Mouse (Mus musculus) liver, adult 2 months (tissue): Measurements from ENCODE around the gene Bcas2. TPM values are rescaled to one million over a fixed set of nuclear protein-coding genes. Genes with fewer than 3 reads are reported as not detected.
"Not testable (repeated sequence)": the region's sequence is repeated elsewhere in the genome, so short reads cannot be mapped to it uniquely, and the experiment has no call there.

Experiments used
- DNase-seq: peaks from one replicate; pipeline ENCODE4 v3.0.0-alpha.2; 2011; ENCODE audit warnings: low read depth, low spot score; ENCODE audit errors: extremely low read depth
- H3K27ac ChIP-seq: fragments of 200-500 bp; replicated peaks from 2 replicates; pipeline ENCODE4 v1.5.1; 2012; ENCODE audit warnings: low read depth, mild to moderate bottlenecking, control low read depth, inconsistent platforms, low read length; ENCODE audit not compliant: insufficient read depth
- H3K27me3 ChIP-seq: fragments of 200-500 bp; 2 replicates; pipeline ENCODE4 v1.6.1; 2012; ENCODE audit warnings: mild to moderate bottlenecking, moderate library complexity, low read length, inconsistent platforms; ENCODE audit not compliant: control insufficient read depth, insufficient read depth
- H3K36me3 ChIP-seq: fragments of 200-500 bp; 2 replicates; pipeline ENCODE4 v1.6.1; 2012; ENCODE audit warnings: low read length, inconsistent platforms; ENCODE audit not compliant: control insufficient read depth, insufficient read depth
- H3K4me1 ChIP-seq: fragments of 200-500 bp; 2 replicates; pipeline ENCODE4 v1.6.1; 2011; ENCODE audit warnings: low read length; ENCODE audit not compliant: control insufficient read depth, insufficient read depth
- H3K4me3 ChIP-seq: fragments of 200-500 bp; 2 replicates; pipeline ENCODE4 v1.5.1; 2011; ENCODE audit warnings: low read depth, mild to moderate bottlenecking, control low read depth, low read length, moderate library complexity; ENCODE audit not compliant: insufficient read depth
- H3K79me2 ChIP-seq: fragments of 200-500 bp; 2 replicates; pipeline ENCODE4 v1.6.1; 2012; ENCODE audit warnings: inconsistent platforms, mild to moderate bottlenecking, low read length, moderate library complexity; ENCODE audit not compliant: control insufficient read depth, insufficient read depth
- H3K9ac ChIP-seq: fragments of 200-500 bp; 2 replicates; pipeline ENCODE4 v1.6.1; 2012; ENCODE audit warnings: low read depth, mild to moderate bottlenecking, control low read depth, inconsistent platforms, low read length
- CTCF ChIP-seq: fragments of 200-500 bp; IDR thresholded peaks from 2 replicates; pipeline ENCODE4 v1.5.1; 2011; ENCODE audit warnings: low read depth, low read length, control low read depth
- POLR2A ChIP-seq: fragments of 200-500 bp; IDR thresholded peaks from 2 replicates; pipeline ENCODE4 v1.6.1; 2011; ENCODE audit warnings: low read length, control low read depth; ENCODE audit not compliant: insufficient read depth; ENCODE audit errors: extremely low read depth
- WGBS: fragments of 180-500 bp; shearing (Covaris S2); methylation state at CpG from one replicate; pipeline ENCODE4 v1.1.7; 2018; 5-methylcytosine and 5-hydroxymethylcytosine counted together
- polyA plus RNA-seq: library from polyadenylated mRNA; depleted of rRNA; stranded (reverse); fragments of >200 nt; gene quantifications from 2 replicates; pipeline ENCODE4 v1.2.3, GENCODE M21; 2012; rRNA removed
- total RNA-seq: library from RNA; depleted of rRNA; stranded (reverse); fragments of >200 nt; gene quantifications from 2 replicates; pipeline ENCODE4 v1.2.3, GENCODE M21; 2014; rRNA removed

Gene Bcas2
- total and polyA plus RNA-seq, 2 experiments: 15.9 to 28.3 TPM

GRCm38 (mm10) chr3:103214593-103215285 lies 43.3 kb downstream of the Bcas2 start:
- no peak overlapping the region for H3K4me3 ChIP-seq
- DNase-seq: peak; percentile 86
- no peak overlapping the region for H3K27ac ChIP-seq
- peaks cover 5% of the 10 kb centered on the region for H3K4me1 ChIP-seq
- no peaks in the 10 kb centered on the region for H3K27me3 ChIP-seq
- H3K79me2 ChIP-seq: no peaks in the 10 kb centered on the region
- 40% methylated on average over 8 of the region's 8 CpGs for WGBS
- TF ChIP-seq CTCF: no peak
- TF ChIP-seq POLR2A: no peak
- no peak overlapping the region for H3K9ac ChIP-seq
- H3K36me3 ChIP-seq: no peaks in the 10 kb centered on the region

DNA sequence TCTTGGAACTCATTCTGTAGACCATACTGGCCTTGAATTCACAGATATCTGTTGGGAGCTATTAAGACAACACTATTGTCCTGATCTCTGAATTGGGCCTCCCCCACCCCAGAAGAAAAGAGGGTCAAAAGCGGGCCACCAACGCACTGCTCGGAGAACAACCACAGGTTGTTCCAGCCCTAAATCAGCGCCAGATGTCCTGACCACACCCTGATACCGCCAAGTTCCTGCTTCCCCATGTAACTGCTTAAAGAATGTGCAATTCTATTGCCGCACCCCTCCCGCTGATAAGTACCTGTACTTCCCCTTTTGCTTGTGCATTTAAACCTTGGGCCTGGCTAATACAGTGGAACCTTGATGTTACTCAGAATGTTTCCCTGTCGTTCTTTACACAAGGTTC lies 43.9 kb downstream of the Bcas2 start:
- not testable (repeated sequence) for H3K9ac ChIP-seq, H3K27me3 ChIP-seq, DNase-seq, H3K36me3 ChIP-seq, H3K4me1 ChIP-seq, H3K27ac ChIP-seq, H3K79me2 ChIP-seq, H3K4me3 ChIP-seq
- 91% methylated on average over 8 of the region's 8 CpGs for whole genome bisulfite sequencing

DNA sequence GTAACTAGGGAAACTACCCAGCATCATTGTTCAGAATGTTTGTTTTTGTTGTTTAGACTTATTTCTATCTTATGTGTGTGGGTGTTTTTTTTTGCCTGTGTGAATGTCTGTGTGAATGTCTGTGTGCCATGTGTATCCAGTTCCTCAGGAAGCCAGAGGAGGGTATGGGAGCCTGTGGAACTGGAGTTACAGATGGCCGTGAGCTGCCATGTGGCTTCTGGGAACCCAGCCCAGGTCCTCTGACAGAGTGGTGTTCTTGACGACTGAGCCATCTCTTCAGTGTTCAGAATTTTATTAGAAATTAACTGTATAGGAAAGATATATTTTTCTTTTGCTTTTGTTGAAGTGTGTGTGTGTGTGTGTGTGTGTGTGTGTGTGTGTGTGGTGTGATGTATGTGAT lies 50.0 kb downstream of the Bcas2 start:
- H3K9ac ChIP-seq: no peak overlapping the region
- H3K4me3 ChIP-seq: no peak overlapping the region
- H3K4me1 ChIP-seq: no peaks in the 10 kb centered on the region
- no peaks in the 10 kb centered on the region for H3K79me2 ChIP-seq
- TF ChIP-seq CTCF (no peak), POLR2A (no peak)
- no peaks in the 10 kb centered on the region for H3K27me3 ChIP-seq
- WGBS: 82% methylated on average over 2 of the region's 2 CpGs
- DNase-seq: no peak
- H3K27ac ChIP-seq: no peak overlapping the region
- no peaks in the 10 kb centered on the region for H3K36me3 ChIP-seq

GRCm38 (mm10) chr3:103223752-103224151 lies 52.3 kb downstream of the Bcas2 start:
- H3K79me2 ChIP-seq: no peaks in the 10 kb centered on the region
- peak; percentile 21 for DNase-seq
- TF ChIP-seq CTCF (peak; percentile 55), POLR2A (no peak)
- no peak overlapping the region for H3K4me3 ChIP-seq
- 77% methylated on average over 4 of the region's 4 CpGs for WGBS
- no peaks in the 10 kb centered on the region for H3K4me1 ChIP-seq
- H3K27me3 ChIP-seq: no peaks in the 10 kb centered on the region
- no peak overlapping the region for H3K9ac ChIP-seq
- H3K27ac ChIP-seq: no peak overlapping the region
- H3K36me3 ChIP-seq: no peaks in the 10 kb centered on the region

DNA sequence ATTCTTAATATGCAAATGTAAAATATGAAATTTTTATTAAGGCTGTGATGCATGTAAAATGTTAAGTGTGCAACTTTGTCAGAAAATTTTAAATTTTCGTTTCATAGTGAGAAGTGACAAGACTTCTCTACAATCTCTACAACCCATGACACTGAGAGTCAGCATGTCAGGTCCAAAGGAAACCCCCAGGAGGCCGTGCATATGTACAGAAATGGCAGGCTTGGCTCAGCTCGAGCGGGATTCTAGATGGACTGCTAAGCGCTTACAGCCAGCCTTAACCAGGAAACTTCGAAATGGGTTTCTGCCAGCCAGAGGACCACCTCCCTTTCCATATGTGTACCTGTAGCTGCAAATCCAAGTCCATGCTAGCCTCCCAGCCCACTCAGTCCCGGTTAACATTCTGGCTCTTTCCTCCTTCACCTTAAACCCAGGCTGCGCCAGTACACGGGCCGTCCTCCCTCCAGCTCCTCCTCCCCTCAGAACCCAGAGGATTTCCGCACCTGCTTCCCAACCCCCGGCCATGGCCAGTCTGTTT lies 52.8 kb downstream of the Bcas2 start:
- no peak overlapping the region for H3K4me3 ChIP-seq
- no peaks in the 10 kb centered on the region for H3K79me2 ChIP-seq
- 91% methylated on average over 12 of the region's 12 CpGs for WGBS
- TF ChIP-seq CTCF (no peak), POLR2A (no peak)
- no peaks in the 10 kb centered on the region for H3K27me3 ChIP-seq
- no peaks in the 10 kb centered on the region for H3K4me1 ChIP-seq
- no peak for DNase-seq
- H3K9ac ChIP-seq: no peak overlapping the region
- no peaks in the 10 kb centered on the region for H3K36me3 ChIP-seq
- H3K27ac ChIP-seq: no peak overlapping the region

DNA sequence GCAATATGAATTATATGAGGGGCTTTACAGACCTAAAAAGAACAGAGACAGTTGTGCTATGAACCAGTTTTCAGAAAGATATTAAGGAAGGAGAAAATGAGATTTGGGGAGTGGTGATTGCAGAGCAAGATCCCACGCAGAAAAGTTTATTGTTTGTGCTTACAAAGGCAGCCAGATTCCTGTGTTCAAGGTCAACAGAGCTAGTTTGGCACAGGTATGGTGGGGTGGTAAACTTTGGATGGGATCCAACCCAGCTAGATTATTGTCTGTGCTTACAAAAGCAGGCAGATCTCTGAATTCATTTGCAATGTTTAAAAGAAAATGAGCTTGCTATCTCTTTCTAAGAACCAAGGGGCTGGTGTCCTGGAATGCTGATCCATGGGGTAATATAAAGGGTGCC lies 56.3 kb downstream of the Bcas2 start:
- TF ChIP-seq CTCF: no peak
- no peak for TF ChIP-seq POLR2A
- Histone ChIP-seq H3K9ac (no peak overlapping the region), H3K4me3 (no peak overlapping the region), H3K4me1 (no peaks in the 10 kb centered on the region), H3K79me2 (no peaks in the 10 kb centered on the region), H3K36me3 (no peaks in the 10 kb centered on the region), H3K27me3 (no peaks in the 10 kb centered on the region), H3K27ac (no peak overlapping the region)
- DNase-seq: no peak
- 95% methylated on average over 1 of the region's 1 CpGs for WGBS

Other genes with a start within 250 kb of the Bcas2 start
- gene Sycp1, start 235.6 kb upstream of the Bcas2 start, total RNA-seq: not detected in 2 replicates
- not detected in 2 replicates for gene Sycp1, start 235.6 kb upstream of the Bcas2 start, polyA plus RNA-seq
- gene Nr1h5, start 207.5 kb upstream of the Bcas2 start, total RNA-seq: 2.6 and 3.0 TPM in 2 replicates
- 0.52 and 0.94 TPM in 2 replicates for gene Nr1h5, start 207.5 kb upstream of the Bcas2 start, polyA plus RNA-seq
- 7.7 and 7.9 TPM in 2 replicates for gene Sike1, start 175.9 kb upstream of the Bcas2 start, total RNA-seq
- 6.0 and 6.8 TPM in 2 replicates for gene Sike1, start 175.9 kb upstream of the Bcas2 start, polyA plus RNA-seq
- 210 and 237 TPM in 2 replicates for gene Csde1, start 151.2 kb upstream of the Bcas2 start, total RNA-seq
- 16.7 and 17.9 TPM in 2 replicates for gene Csde1, start 151.2 kb upstream of the Bcas2 start, polyA plus RNA-seq
- 12.1 and 12.6 TPM in 2 replicates for gene Nras, start 113.4 kb upstream of the Bcas2 start, total RNA-seq
- 6.9 and 7.1 TPM in 2 replicates for gene Nras, start 113.4 kb upstream of the Bcas2 start, polyA plus RNA-seq
- gene Ampd1, start 97.6 kb upstream of the Bcas2 start, total RNA-seq: 0.46 TPM in 1 of 2 replicates, not detected in the other
- not detected in 2 replicates for gene Ampd1, start 97.6 kb upstream of the Bcas2 start, polyA plus RNA-seq
- 0.47 and 0.55 TPM in 2 replicates for gene Dennd2c, start 69.1 kb upstream of the Bcas2 start, total RNA-seq
- gene Dennd2c, start 69.1 kb upstream of the Bcas2 start, polyA plus RNA-seq: 0.07 and 0.09 TPM in 2 replicates
- 12.5 and 13.4 TPM in 2 replicates for gene Trim33, start 107.6 kb downstream of the Bcas2 start, total RNA-seq
- gene Trim33, start 107.6 kb downstream of the Bcas2 start, polyA plus RNA-seq: 3.2 and 4.2 TPM in 2 replicates